Mouse (Mus musculus) hematopoietic stem cell, adult 5-6 weeks (primary cell): ENCODE data around the gene Gm49384. TPM values are rescaled to one million over a fixed set of nuclear protein-coding genes. Genes with fewer than 3 reads are reported as not detected.
A peak's percentile ranks its signal among the peaks of the same experiment; 100 is the strongest.

Experiments used
- ATAC-seq, 2 experiments: fragments of 125-278 bp in 1 of 2; replicated peaks in 1 of 2; 2 replicates each; pipeline ENCODE4 v1.8.0; 2016 to 2017; ENCODE audit warnings: inconsistent platforms in 2 of 2, mild to moderate bottlenecking in 2 of 2, moderate number of reproducible peaks in 2 of 2, low read depth in 1 of 2, moderate TSS enrichment in 1 of 2; ENCODE audit not compliant: low FRiP score in 2 of 2, poor library complexity in 2 of 2, severe bottlenecking in 2 of 2, insufficient read depth in 1 of 2, low TSS enrichment in 1 of 2
- total RNA-seq: library from RNA; stranded (forward); fragments of 172-1452, 232-1000 nt; gene quantifications from 2 replicates; pipeline ENCODE4 v1.2.3, GENCODE M21; 2017

Gene Gm49384
- total RNA-seq, 1 experiment from 2014 or later, result 17.4 TPM

- no peak for ATAC-seq
Measured at GRCm38 (mm10) chr12:69211057-69211456, 7.0 kb upstream of the Gm49384 start.

GRCm38 (mm10) chr12:69210056-69210979 is 6.3 kb upstream of the Gm49384 start:
- ATAC-seq, result no peak

GRCm38 (mm10) chr12:69208520-69208919 is 4.5 kb upstream of the Gm49384 start:
- ATAC-seq, result no peak

- no peak for ATAC-seq
Measured at GRCm38 (mm10) chr12:69207926-69208325, 3.9 kb upstream of the Gm49384 start.

GRCm38 (mm10) chr12:69207396-69207795 is 3.3 kb upstream of the Gm49384 start:
- no peak for ATAC-seq

GRCm38 (mm10) chr12:69198985-69199384 is 5.1 kb downstream of the Gm49384 start:
- no peak for ATAC-seq

GRCm38 (mm10) chr12:69198164-69198535 is 5.9 kb downstream of the Gm49384 start, which contains the start of gene Dnaaf2:
Dnaaf2 (minus strand) TSS chr12:69198429.
- peak; percentile 36 to 47; a peak in 3 of 4 replicates for ATAC-seq

GRCm38 (mm10) chr12:69197378-69198163 is 6.5 kb downstream of the Gm49384 start:
- peak; percentile 57 for ATAC-seq

- peak; percentile 55 to 76 for ATAC-seq
Measured at GRCm38 (mm10) chr12:69196444-69197377, 7.4 kb downstream of the Gm49384 start, which contains the start of gene Gm49383. Gm49383 (minus strand) TSS chr12:69197104.

GRCm38 (mm10) chr12:69192637-69193036 is 11.4 kb downstream of the Gm49384 start:
- no peak for ATAC-seq

- ATAC-seq, result no peak
Measured at GRCm38 (mm10) chr12:69191396-69191795, 12.7 kb downstream of the Gm49384 start.

GRCm38 (mm10) chr12:69190522-69190921 is 13.5 kb downstream of the Gm49384 start:
- ATAC-seq, result no peak

GRCm38 (mm10) chr12:69190074-69190473 is 14.0 kb downstream of the Gm49384 start:
- ATAC-seq, result no peak

- no peak for ATAC-seq
Measured at GRCm38 (mm10) chr12:69186811-69187471, 17.1 kb downstream of the Gm49384 start.

GRCm38 (mm10) chr12:69185371-69185770 is 18.7 kb downstream of the Gm49384 start:
- ATAC-seq, result no peak

GRCm38 (mm10) chr12:69184342-69185295 is 19.4 kb downstream of the Gm49384 start:
- ATAC-seq, result peak; percentile 30 to 54
